Mouse (Mus musculus) mature B cell (primary cell): ENCODE data around the gene Atp2a3.

Experiments
- in situ Hi-C: fragments of 300-500 bp; cut with MboI; formaldehyde crosslinking; loops from 2 replicates; pipeline ENCODE4 v1.14.3; 2019

Atp2a3 gene

DNA sequence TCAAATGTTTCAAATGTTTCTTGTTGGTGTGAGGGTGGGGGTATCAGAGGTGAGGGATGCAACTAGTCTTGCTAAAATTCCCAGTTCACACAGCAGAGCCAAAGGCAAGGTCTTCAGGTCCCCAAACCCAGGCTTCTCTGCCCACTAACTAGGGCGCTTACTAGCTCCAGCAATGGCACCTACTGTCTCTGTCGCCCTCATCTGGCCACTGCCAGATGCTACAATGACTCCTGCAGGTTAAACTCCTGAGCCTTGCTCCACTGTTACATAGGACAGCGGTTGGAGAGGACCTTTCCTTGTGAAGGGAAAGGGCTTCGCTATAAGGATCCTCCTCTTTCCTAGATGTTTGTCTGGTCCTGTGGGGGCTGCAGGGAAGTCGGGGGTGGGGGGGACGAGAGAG lies 40.1 kb downstream of the Atp2a3 start:
- in situ Hi-C loops = loop anchor here (5.0 kb wide), 1 partner anchor 36 kb away; no protein-coding TSS in a partner anchor

DNA sequence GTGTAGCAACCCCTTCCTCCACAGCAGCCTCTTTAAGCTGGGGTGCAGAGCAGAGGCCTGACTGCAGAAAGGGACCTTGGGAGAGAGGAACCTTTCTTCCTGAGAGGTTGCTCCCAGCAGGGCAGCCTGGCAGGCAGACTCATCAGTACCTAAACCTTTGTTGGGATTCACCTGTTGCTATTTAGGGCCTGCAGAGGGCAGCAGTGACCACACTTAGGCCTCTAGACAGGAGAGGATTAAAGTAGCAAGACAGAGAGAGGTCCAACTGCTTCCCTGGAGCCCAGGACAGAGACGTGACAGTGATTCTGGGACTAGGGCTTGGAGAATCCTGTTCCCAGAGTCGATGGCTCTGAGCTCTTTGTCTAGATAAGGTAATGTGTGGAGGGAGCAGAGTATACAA lies 45.4 kb downstream of the Atp2a3 start:
- in situ Hi-C loops = no loop called here

DNA sequence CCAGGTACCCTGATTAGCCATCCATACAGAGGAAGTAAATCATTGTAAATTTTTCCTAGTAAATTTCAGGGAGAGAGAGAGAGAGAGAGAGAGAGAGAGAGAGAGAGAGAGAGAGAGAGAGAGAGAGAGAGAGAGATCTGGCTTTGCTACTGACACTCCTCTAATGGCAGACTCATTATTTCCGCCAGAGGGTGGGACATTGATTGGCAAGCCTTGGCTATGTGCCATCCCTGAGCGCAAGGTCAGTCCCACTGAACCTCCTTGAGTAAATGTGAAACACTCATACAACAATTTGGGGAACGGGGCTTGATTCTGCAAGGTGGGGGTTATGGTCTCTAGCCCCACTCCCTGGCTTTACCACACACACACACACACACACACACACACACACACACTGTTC lies 46.1 kb downstream of the Atp2a3 start:
- in situ Hi-C loops = no loop called here

DNA sequence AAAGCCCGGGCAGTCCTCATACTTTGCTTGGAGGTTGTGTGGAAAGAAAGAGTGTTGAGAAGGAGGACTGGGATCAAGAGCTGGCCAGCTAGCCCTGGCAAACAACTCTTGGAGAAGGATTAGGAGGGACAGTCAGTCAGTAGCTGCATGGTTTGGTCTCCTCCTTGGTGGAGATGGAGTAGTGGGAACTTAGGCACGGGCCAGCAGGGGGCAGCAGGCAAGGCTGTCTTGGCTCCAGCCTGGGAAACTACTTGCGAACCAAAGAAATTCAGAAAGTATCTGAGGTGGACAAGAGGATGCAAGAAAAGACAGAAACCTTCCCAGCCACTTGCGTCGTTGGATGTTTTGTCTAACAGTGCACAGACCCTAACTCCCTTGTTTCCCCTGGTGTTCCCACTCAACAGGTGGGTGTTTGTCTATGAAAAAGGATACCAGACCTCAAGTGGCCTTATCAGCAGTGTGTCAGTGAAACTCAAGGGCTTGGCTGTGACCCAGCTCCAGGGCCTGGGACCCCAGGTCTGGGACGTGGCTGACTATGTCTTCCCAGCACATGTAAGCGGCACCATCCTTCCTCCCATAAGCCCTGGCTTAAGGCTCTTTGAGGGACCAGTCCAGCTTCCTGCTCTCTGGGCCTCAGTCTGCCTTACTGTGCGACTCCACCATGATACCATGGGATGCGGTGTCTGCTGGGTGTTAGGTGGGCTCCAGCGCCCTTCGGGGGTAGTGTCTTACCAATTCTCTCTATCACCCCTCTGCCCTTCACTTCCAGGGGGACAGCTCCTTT lies 46.9 kb downstream of the Atp2a3 start:
- in situ Hi-C loops = no loop called here

DNA sequence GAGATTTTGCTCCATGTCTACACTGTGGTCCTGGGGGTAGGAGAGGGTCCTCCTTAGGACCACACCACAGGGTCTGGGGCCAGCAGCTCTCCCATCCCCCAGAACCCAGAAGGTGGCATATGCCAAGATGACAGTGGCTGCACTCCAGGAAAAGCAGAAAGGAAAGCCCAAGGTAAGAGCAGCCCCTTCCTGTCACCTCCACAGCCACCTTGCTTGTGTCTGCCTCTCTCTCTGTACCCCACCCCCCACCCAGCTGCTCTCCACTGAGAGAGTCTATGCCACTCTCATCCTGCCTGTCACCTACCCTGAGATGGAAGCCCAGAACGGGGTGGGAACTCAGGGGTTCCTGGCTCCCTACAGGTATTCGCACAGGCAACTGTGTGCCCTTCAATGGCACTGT lies 47.9 kb downstream of the Atp2a3 start:
- in situ Hi-C loops = no loop called here

DNA sequence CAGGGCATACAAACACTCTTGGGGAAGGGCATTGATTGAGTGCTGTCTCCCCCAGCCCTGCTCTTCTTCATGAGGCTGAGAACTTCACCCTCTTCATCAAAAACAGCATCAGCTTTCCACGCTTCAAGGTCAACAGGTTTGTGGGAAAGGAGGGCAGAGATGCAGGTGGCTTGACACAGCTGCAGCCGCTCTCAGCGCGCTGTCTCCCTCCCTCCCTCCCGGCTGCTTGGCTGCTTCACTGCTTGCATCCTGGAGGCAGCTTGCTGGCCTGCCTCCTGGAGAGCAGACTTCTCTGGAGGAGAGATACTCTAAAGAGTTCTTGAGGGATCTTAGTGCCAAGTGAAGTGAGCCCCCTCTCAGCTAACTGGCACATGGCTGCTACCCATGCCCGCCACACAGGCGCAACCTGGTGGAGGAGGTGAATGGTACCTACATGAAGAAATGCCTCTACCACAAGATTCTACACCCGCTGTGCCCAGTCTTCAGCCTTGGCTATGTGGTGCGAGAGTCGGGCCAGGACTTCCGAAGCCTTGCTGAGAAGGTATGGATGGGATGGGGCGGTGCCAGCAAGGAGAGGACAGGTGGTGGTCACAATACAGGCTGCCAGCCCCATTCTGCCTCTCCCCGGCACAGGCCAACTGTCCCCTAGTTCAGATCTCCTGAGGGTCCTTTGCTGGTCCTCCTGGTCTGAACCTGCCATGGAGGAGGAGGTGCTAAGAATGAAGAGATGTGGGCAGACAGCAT lies 48.7 kb downstream of the Atp2a3 start:
- in situ Hi-C loops = no loop called here

DNA sequence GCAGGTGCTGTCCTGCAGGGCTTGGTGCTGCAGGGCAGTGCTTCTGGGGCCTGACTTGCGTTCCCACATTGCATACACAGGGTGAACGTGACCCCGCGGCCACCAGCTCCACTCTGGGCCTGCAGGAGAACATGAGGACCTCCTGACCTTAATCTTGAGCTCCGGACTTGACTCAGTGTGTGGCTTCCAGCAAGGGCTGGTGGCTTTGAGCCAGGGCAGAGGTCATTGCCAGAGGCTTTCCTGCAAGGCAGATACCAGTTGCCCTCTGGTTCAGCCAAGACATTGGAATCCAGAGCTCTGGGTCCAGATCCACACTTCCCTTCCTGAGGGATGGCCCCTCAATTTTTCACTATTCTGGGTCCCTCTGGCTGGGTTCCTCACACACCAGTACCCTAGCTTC lies 53.0 kb downstream of the Atp2a3 start:
- in situ Hi-C loops = no loop called here

DNA sequence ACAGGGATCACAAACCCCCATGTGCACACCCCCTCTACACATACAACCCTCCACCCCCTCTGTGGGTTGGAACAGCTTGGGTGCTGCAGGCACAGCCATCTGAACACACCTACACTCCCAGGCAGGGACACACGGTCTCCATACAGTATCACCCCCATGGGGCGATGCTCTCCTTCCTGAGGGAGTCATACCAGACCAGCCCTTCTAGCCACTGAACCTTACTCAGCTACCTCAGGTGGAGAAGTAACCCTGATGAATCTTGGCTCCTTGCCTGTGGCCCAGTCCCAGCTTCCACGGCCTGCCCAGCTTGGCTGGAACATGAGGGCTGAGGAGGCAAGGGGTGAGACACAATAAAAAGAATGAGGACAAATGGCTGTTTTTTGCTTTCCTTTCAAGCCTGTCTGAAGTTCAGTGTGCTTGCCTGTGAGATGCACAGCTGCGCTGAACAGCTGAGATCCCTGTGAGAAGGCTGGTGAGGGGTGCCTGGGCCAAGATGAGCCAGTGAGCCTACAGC lies 53.9 kb downstream of the Atp2a3 start:
- in situ Hi-C loops = no loop called here

DNA sequence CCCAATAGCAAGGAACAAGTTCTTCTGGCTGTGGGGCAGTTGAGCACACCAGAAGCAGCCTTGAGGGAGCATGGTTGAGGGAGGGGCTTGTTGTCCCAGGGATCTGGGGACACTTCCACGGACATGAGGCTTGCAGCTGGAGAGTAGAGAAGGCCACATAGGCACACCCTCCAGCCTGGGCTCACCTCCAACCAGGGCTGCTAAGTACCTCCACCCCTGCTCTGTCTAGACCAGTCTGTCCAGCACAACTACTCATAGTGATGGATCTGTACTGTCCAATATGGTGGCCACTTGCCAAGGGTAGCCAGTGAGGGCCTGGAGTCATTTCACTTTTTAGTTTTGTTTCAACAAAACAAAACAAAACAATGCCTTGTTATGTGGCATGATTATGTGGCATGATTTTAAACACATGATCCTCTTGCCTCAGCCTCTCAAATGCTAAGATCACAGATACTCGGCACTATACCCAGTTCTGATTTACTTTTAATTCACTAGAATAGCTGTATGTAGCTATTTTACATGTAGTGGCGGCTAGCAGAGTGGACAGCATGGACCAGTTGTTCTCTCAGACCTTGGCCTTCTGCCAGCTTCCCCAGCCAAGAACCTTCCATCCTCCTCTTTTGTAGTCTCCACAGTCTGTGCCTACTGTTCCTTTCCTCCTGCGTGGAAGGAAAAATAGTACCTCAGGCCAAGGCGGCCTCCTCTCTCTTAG lies 54.6 kb downstream of the Atp2a3 start:
- in situ Hi-C loops = no loop called here

DNA sequence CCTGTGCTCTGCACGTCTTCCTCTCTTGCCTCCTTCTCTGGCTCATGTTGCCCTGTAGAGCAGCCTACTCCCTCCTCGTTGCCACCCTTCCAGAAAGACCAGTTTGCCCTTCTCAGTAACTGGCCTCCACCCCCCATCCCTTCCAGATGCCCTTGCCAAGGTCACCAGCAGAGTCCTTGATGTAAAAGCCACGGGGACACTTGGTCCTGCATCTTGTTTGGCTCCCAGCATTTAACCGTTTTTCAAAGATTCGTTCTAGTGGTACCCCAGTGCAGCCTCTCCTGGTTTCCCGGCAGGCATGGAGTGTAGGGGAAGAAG lies 55.1 kb downstream of the Atp2a3 start:
- in situ Hi-C loops = no loop called here

DNA sequence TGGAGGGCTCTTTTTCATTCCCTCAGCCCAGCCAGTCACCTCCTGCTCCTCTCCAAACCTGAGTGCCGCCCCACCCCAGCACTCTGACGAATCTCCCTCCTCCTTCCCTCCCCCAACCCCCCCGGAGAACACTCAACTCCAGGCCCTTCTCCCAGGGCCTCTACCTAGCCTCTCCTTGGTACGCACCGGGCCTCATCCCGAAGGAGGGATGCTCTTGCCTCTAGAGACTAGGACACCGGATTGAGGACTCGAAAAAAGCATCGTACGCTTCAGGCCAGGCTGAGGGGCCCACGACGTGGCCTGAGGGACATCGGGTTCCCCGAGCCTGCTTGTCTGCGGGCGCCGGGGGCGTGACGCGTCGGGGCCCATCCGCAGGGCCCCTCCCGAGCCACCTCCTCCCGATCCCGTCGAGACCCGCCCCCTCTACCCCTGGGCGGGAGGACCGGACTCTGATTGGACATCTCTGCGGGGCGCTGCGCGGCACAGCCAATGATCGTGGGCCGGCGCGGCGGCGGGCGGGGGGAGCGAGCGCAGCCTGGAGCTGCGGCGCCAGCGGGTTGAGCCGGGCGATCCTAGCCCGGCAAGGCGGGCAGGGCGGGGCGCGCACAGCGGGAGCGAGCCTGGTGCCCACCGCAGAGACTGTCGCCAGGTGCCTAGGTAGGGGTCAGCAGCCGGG lies 57.6 kb downstream of the Atp2a3 start, which contains the start of gene Camkk1:
Camkk1 (plus strand) TSS at position 538 of the 676 bp plus-strand sequence.
- in situ Hi-C loops = no loop called here

DNA sequence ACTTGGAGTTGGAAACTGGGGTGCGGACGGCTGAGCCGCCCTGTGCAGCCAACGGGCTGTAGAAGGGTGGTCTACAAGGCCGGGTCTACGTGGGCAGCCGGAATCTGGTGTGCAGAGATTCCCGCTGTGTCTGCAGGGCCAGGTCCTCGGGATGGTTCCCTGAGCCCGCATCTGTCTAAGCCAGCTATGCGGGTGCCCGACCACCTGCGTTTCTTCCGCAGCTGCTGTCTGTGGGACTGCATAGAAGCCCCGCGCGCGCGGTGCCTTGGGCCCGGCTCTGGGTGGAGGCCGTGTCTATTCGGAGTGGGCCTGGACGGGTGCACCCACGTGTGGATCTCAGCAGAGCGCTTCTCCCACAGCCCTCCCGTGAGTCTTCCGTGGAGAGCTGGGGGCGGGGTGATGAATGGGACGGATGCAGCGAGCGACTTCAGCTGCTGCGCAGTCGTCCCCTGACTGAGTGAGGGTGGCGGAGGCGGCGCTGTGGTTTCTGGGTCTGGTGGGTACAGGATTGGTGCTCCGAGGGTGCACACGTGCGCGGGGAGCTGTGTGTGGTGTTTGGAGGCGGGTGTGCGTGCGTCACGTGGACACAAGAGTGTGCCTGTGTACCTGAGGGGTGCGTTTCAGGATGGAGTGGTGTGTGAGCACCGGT lies 58.3 kb downstream of the Atp2a3 start:
- in situ Hi-C loops = no loop called here

DNA sequence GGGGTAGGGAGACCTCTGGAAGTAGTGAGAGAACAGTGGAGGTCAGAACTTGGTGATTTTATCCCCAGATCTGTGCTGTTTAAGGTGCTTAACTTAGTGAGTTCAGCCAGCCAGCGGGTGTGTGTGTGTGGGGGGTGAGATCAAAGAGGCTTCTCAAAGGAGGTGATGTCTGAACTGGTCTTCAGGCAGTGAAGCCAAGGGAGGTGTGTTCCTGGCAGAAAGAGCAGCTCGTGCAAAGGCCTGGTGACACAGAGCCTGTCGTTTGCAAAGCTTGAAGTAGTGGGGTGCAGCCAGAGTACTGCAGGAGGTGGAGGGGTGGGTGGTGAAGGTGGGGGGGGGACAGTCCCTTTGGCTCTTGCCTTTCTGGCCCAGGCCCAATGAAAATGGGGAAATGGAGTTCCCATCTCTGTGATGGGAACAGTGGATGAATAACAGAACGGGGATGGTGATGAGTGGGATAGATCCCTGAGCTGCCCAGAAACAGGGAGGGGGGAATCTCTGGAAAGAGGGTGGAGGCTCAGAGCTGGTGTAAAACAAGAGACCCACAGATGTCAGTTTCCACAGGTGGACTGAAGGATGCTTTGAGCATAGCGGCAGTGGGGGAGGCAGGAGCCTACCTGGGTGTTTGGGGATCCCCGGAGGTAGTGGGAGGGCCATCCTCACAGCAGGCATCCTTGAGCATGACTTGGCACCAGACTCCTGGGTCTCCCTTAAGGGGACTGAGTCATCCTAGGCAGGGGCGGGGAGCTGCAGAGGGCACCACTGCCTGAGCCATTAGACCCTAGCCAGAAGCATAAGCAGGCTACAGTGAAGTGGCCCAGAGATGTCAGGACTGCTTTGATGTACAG lies 60.2 kb downstream of the Atp2a3 start:
- in situ Hi-C loops = no loop called here

DNA sequence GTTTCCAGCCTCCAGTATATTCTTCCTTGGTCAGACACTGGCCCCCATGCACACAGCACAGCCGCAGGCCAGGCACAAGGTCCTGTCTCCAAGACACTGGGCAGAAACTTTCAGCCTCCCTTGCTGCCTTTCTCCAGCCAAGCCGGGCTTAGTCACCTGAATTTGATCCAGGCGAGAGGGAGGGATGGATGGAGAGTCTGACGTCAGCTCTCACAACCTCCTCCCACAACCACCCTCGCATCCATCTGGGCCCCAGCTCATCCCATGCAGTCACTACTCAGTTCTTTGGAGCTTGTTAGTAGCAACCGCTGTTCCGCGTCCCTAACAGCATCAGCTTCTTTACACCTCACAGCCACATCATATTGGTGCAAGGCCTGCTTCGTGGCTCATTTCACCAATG lies 62.1 kb downstream of the Atp2a3 start:
- in situ Hi-C loops = no loop called here

DNA sequence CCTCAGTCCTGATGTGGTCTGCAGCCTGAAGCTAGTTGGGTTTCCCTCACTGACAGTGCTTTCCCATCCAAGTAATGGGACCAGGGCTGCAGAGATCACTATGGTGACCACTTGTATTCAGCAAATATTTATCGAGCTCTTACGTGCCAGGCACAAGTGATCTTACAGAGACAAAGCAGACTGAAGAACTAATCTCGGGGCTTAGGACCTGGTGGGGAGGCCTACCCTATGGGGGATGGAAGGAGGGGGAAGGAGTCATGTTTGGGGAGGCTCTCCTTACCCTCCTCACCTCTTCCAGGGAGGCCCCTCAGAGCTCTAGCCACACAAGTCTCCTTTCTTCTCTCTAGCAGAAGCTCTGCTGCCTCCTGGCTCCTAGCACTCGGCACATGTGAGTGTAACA lies 62.9 kb downstream of the Atp2a3 start:
- in situ Hi-C loops = no loop called here

DNA sequence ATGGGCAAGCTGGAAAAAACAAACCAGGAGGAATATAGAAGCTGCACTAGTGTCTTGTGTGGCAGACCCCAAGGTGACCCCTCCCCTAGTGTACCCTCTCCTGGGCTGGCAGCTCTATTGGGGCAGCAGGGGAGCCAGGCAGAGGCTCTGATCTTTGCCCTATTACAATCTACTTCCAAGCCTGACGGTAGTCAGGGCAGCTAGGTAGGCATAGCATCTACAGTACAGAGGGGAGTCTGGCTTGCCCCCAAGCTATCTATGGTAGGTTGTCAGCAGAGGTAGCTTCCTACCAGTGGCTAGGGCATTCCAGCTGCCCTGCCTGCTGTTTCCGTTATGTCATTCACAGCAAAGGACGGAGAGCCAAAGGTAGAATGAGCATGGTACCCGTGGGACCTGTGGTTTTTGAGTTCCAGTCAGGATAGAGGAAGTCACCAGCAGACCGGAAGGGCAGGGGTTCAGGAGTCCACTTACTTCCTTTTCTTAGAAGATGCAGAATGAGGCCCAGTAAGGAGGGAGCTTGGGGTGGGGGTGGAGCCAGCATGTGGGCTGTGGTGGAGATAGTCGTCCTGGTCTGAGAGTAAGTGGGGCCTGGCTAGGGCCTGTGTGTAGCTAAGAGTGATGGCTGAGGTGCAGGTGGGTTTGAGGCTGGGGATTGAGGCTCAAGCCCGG lies 63.4 kb downstream of the Atp2a3 start:
- in situ Hi-C loops = no loop called here

DNA sequence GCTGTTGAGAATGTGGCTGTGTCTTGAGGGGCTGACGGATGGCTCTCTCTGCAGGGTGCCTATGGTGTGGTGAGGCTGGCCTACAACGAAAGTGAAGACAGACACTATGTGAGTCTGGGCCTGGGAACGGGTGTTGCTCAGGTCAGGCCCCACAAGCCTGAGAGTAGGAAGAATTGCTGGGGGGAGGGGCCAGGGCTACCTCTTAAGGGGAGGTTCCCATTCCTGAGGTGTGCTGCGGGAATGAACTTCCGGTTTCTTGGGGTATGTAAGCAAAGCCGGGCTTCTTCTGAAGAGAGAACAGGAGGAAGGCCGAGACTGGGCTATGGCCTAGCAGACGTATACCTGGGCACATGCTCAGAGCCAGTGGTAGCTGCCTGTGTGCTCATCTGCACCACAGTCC lies 66.0 kb downstream of the Atp2a3 start:
- in situ Hi-C loops = no loop called here

DNA sequence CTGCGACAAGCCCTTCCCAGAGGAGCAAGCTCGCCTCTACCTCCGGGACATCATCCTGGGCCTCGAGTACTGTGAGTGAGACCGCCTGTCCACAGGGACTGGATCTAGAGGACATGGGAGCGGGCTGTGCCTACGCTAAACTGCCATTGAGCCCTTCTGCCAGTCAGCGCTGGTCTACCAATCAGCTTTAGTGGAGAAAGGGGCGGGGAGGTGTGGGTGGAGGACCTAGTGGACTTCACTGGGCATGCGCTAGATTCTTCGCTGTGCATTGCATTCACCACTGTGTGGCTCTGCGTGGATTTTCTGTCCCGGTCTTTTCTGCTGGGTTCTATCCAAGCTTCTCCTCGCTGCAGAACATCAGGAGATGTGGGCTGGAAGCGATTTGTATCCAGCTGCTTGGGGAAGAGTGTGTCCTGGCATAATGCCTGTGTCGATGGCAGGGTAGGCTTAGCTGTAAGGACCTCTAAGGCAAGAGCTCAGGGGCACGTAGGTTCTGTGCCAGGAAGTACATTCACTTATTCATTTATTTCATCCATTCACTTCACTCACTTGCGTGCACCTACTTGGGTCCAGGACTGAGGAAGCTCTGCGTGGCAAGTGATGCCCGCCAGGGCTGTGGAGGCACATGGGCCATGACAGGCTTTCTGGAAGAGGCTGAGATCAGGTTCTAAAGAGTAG lies 70.0 kb downstream of the Atp2a3 start:
- in situ Hi-C loops = no loop called here

DNA sequence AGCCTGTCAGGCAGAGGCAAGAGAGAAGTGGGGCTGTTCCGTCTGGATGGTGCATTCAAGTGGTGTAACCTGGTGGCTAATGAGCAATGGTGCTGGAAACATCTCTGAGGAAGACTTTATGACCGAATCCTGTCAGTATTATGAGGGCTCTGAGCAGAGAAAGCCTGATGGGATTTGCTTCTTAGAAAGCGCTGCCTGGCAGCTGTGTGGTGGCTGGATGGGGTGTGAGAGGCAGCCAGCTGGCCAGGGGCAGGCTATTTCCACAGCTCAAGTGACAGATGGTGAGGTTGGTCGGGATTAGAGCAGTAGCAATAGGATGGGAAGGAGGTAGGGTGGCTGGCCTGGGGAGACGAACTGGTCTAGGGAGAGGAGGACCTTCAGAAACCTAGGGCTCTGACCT lies 70.6 kb downstream of the Atp2a3 start:
- in situ Hi-C loops = no loop called here
